Mouse (Mus musculus) kidney, adult 18-20 months (tissue): ENCODE data around the gene Nol8.

Experiments
- DNase-seq: peaks from one replicate; pipeline ENCODE4 v3.0.0; 2021

The Nol8 gene

DNA sequence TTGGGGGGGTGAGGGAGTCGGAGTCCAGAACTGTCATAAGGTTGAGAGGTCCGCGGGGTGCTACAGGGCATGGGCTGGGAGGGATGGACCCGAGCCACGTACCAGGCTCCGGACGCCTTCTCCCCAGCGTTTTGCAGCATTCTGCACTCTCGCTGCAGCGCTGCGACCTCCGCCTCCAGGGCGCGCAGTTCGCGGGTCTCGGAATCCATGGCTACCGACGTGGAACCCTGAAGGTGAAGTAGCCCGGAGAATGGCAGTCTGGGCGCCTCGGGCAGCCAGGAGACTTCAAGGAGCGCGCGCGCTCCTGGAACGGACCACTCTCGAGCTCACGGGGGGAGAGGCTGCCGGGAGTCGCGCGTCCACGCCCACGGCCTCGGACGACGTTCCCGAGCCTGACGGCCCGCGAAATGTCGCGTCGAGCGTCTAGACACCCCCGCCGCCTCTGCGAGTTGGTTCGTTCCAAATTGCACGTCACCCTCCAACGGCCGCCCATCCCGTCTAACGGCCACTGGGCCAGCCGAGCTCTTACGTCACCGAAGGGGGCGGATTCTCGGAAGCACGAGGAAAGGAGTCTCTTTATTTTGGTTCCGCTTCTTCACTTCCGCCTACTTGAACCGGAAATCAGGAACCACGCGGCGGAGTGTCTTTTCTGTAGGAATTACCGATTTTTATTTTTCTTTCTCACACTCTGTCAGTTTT, at the start of gene Nol8, which contains the start of gene Cenpp:
Gene Nol8 (plus strand): TSS at position 598 of the 699 bp plus-strand sequence.
Gene Cenpp (minus strand): TSS at position 305 of the 699 bp plus-strand sequence.
- DNase-seq = peak; percentile 99

GRCm38 (mm10) chr13:49603603-49604002, 49.3 kb upstream of the Nol8 start:
- no peak for DNase-seq

- no peak for DNase-seq
These were observed 45.2 kb upstream of the Nol8 start, which contains the start of gene Ogn for GRCm38 (mm10) chr13:49607714-49608113. Gene Ogn (plus strand): TSS chr13:49608046.

DNA sequence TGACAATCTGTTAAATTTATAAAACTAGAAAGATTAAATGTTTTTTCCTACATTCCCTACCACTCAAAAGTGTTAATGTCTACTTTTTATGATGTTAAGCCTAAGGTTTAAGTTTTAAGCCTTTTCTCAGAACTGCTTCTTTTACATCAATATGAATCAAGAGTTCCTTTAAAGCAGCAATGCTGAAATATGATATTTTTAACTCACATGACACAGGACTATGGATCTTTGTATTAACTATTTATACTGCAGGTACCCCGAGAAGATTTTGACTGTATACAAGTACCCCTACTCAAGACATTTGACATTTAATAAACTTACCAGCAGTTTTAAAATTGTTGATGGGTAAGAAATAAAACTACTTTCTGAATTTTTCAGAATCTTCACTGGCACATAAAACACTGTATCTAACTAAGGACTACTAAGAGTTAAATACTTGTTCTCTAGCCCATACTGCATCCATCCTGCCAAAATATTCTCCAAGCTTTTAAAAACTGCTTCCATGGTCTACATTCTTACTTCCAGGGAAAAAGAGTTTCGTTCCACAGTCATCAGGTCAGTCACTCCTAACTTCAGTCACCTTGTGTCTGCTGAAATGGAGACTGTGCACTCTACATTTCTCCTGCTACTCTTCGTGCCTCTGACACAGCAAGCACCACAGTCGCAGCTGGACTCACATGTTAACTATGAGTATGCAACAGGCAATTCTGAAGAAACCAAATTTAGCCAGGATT, 44.1 kb upstream of the Nol8 start:
- no peak for DNase-seq

DNA sequence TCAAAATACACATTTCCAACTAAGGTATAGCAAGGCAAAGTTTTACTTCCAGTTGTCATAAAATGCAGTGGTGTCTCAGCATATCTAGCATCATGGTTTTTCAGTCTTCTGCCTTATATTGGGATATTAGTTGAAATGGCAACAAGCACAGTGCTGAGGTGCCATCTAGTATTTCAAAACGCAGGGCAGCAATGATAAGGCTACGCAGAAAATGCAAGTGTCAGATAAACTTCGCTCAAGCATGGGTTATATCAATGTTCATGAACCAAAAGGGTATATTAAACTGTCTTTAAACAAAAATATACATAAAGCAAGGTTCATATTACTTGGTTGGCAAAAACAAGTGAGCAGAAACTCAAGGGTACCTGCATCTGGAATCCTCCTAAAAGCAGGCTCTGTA, 35.9 kb upstream of the Nol8 start:
- DNase-seq = no peak

- no peak for DNase-seq
These were observed 34.5 kb upstream of the Nol8 start for GRCm38 (mm10) chr13:49618365-49618764.

- no peak for DNase-seq
These were observed 29.7 kb upstream of the Nol8 start for GRCm38 (mm10) chr13:49623216-49623615.

- DNase-seq = no peak
These were observed 24.7 kb upstream of the Nol8 start for GRCm38 (mm10) chr13:49628167-49628566.

- no peak for DNase-seq
These were observed 23.8 kb upstream of the Nol8 start for GRCm38 (mm10) chr13:49629076-49629475.

GRCm38 (mm10) chr13:49639965-49640364, 12.9 kb upstream of the Nol8 start:
- no peak for DNase-seq

GRCm38 (mm10) chr13:49642650-49643049, 10.2 kb upstream of the Nol8 start:
- DNase-seq = no peak

DNA sequence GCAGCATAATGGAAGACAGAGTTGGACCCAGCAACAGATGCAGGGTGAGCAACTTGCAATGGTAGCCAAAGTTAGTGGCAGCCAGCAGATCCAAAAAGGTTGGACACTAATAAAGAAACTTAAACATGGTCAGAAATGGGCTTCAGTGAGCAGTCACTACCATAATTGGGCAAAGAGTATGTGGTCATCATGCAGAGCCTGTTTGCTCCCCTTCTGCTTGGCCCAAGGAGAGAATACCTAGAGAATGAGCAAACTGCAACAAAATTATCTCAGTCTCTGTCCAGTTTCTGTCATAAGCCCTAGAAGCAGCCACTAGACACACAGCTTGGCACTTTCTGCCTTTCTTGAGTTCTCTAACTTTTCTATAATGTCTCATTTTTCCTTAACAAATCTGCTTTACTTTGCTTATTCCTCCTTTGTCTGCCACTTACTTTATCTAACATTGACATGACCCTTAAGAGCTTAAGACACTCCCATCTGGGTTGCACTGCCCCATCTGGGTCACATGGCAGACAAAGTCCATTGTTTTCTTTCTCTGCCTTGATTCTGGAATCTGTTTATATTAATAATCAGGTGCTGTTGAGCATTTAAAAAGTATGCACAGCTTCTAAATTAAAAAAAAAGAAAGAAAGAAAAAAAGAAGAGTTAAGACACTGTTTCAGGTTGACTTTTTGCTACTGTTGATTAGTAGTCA, 9.1 kb upstream of the Nol8 start:
- no peak for DNase-seq

- DNase-seq = no peak
These were observed 7.9 kb upstream of the Nol8 start for GRCm38 (mm10) chr13:49644731-49645529.

DNA sequence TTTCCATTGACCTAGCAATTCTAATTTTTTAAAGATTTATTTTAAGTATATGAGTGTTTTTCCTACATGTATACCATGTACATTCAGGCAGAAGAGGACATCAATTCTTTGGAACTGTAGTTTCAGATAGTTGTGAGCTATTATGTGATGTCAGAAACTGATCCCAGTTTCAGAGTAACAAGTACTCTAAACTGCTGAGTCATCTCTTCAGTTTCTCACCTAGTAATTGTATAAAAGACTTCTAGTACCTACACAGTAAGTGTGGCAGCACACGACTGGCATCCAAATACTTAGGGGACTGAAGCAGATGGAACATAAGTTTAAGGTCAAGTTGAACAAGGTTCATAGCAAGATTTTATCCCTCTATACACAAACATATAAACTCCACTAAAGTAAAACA, 6.9 kb upstream of the Nol8 start:
- DNase-seq = no peak

DNA sequence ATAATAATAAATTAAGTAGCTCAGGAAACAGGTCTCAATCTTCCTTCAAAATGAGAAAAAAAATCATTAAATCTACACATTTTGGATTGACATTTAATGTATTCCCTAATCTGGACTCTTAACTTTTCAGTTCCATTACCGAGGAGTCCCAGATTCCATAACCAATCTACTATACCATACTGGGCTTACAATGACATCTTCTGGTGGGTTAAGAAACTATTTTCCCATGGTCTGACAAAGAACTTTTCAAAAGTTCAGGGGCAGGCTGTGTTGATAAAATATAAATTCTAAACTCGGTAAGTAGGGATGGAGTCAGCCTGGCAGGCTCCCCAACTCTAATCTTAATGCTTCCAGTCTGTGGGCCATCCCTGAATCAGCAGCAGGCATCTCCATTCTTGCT, 1.7 kb upstream of the Nol8 start:
- DNase-seq = no peak

DNA sequence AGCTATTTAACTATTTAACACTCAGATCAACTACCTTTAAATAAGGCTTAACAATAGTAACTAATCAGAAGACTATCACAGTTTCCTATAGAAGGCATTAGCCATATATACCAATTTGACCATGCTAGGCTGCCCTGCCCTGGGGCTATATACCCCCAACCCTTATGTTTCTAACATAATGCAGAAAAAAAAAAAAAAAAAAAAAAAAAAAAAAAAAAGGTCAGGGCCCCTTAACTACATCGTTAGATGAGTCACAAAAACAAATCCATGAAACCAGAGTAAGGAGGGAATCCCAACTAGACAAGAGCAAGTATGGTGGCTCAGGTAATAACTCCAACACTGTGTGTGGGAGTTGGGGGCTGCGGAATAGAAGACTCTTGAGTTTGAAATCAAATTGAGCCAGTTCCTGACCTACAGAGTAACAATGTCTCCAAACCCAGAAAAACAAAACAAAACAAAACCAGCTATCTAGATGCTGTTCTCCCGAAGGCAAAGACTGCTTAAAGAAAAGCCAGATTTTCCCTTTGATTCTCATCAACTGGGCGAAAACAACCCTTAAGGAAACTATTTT, 1.0 kb upstream of the Nol8 start:
- no peak for DNase-seq

DNA sequence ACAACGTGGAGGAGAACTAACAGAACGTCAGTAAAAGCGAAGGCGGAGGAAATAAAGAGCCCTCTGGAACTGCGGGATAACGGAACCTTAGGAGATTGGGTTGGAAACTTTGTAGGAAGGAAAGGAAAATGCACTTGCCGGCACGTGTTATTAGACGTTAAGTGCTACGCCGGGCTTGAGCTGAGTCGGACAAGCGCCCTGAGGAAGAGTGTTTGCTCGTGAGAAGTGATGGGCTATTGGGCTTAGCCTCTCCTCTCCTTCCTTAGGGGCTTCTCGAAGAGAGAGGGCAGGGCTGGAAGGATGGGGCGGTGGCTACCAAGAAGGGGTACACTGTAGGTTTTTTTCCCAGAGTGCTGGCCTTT, 283 bp downstream of the Nol8 start:
- DNase-seq = no peak

DNA sequence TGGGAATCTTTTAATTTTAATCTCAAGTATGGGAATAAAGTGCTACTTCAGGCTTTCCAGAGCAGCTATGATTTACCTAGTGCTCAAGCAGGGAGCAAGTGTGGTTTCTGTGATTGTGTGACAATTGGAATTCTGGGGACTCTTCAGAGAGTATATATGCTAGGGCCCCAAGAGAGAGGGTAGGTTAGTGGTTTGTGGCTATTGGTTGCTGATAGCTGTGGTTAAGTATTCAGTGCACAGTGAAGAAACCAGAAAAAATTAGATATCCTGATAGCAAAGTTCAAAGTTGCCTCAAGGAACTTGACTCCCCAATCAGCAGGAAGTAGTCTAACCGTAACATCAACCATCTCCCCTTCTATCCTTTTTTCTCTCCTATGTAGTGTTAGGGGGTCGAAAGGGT, 24.9 kb downstream of the Nol8 start:
- DNase-seq = no peak

DNA sequence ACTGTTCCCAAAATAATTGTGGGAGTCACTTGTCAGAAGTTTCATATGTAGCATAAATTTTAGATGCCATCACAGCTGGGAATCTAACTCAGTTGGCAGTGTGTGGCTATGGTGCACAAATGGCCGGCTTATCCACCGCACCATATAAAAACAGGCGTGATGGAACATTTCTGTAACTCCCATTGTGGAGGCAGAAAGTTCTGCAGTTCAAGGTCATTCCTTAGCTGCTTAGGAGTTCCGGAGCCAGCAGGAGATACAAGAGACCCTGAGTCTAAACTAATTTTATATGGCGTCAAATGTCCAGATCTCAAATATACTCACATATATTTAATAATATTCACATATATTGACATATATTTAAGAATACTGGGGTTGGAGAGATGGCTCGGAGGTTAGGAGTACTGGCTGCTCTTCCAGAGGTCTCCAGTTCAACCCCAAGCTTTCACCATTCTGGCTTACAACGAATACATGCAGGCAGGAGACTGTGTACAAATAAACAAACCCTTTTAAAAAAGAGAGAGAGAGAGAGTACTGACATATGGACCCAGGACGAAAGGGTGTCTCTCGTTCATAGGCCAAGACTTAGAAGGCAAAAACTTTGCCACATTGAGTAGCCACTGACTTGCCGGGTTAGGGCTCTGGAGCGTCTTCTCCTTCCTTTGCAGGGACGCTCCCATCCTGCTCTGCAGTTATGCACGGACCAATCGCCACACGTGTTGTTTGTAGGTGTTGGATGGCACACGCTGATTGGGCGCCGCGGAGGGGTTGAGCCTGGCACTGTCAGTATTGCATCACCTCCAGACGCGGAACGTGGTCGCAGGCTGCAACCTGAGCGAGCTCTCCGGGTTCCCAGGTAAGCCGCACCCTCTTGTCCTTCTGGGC, 28.7 kb downstream of the Nol8 start, which contains the start of gene Iars:
Gene Iars (plus strand): TSS at position 750 of the 882 bp plus-strand sequence.
- DNase-seq = peak; percentile 99

- no peak for DNase-seq
These were observed 29.5 kb downstream of the Nol8 start for GRCm38 (mm10) chr13:49682233-49682846.

GRCm38 (mm10) chr13:49684266-49684665, 31.4 kb downstream of the Nol8 start:
- DNase-seq = no peak
